Mouse (Mus musculus) gastrocnemius, adult 2 months (tissue): Measurements from ENCODE around the gene Cdc14b. TPM values are rescaled to one million over a fixed set of nuclear protein-coding genes. Genes with fewer than 3 reads are reported as not detected.
"Not testable (repeated sequence)": the region's sequence is repeated elsewhere in the genome, so short reads cannot be mapped to it uniquely, and the experiment has no call there.

ENCODE experiments used
- DNase-seq: peaks from one replicate; pipeline ENCODE4 v3.0.0; 2022
- H3K27ac ChIP-seq: fragments of 200-600 bp; 2 replicates; pipeline ENCODE4 v1.8.1; 2022; ENCODE audit warnings: mild to moderate bottlenecking
- H3K4me3 ChIP-seq: fragments of 200-600 bp; 2 replicates; pipeline ENCODE4 v1.8.1; 2022; ENCODE audit warnings: mild to moderate bottlenecking, moderate library complexity
- CTCF ChIP-seq: fragments of 200-600 bp; IDR thresholded peaks from 2 replicates; pipeline ENCODE4 v1.8.1; 2022; ENCODE audit warnings: antibody characterized with exemption, mild to moderate bottlenecking, moderate library complexity
- intact Hi-C: fragments of 180-260 bp; cut with DNase I; formaldehyde crosslinking; loops from one replicate; pipeline ENCODE4 v1.15.1; 2025
- total RNA-seq, 2 experiments: library from RNA; stranded (reverse); gene quantifications; 2 replicates each; pipeline ENCODE4 v1.2.3; 2021

The Cdc14b gene
- total RNA-seq, 2 experiments from 2014 or later, result 6.3 to 6.8 TPM

DNA sequence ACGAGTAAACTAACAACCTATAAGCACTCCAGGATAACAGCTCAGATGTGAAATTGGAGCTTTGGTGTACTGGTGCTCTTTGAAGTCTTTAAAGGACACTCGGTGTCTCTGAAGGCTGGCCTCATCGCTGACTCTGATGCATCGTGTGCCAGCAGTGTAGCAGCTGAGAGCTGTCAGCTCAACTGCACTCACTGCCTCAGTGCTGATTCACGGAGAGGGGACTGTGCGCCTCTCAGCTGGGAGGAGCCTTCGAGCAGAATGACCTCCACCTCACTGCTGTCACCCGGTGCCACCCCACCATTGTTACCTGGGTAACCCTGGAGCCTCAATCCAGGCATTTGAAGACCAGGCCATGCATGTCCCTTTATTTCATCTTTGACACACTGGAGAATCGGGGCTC, 7.9 kb downstream of the Cdc14b start:
- peak overlapping the region; percentile 90 for H3K27ac ChIP-seq
- peak; percentile 79 for DNase-seq
- intact Hi-C loops, result no loop called here
- peak overlapping the region; percentile 54 for H3K4me3 ChIP-seq
- no peak for TF ChIP-seq CTCF

DNA sequence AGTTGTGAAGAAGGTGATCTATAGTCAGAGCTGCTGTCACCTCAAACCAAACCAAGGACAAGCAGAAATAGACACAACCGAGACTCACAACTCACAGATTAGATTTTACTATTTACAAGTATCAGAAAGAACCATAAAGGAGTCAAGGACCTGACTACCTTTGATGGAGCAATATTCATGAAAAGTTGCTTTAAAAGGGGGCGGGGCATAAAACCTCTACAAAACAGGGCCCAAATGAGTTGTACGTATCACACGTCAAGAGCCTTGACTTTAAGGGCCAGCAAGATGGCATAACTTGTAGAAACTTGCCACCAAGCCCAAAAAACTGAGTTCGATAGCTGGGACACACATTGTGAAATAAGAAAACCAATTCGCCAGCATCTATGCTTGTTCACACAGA, 10.5 kb downstream of the Cdc14b start:
- DNase-seq, result no peak
- intact Hi-C loops, result no loop called here
- no peak overlapping the region for H3K27ac ChIP-seq
- H3K4me3 ChIP-seq, result no peak overlapping the region
- no peak for TF ChIP-seq CTCF

DNA sequence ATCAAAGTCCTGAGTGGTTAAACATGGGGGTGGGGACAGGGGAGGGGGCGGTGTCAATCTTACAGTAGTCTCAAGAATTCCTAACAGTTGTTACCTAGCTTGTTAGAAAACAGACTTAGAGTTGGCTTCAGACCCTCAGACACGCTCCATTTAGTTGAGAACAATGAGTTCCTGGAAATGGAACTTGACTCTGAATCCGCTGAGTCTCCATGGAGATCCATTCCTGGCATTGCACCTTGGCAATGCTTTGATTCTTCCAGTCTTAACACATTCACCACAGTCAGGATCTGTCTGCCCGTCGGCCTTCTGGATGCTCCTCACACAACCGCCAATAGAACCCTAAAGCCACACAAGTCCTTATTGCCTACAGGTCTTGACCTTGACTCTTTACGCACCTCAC, 15.2 kb downstream of the Cdc14b start:
- Histone ChIP-seq H3K27ac (no peak overlapping the region), H3K4me3 (no peak overlapping the region)
- DNase-seq, result no peak
- no peak for TF ChIP-seq CTCF
- intact Hi-C loops, result no loop called here

DNA sequence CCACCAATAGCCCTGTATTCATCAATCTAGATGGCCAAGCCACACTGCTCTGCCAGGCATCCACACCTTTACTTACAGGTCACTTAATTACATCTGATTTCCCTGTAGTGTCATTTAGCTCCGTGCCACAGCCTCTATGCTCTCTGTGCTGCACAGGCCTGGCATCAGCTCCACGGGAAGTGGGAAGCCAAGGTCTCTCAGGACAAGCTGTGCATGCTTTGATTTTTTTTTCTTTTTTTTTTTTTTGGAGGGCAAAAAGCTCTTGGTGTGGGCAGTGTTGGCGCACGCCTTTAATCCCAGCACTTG, 16.6 kb downstream of the Cdc14b start:
- Histone ChIP-seq H3K4me3 (no peak overlapping the region), H3K27ac (no peak overlapping the region)
- intact Hi-C loops, result no loop called here
- TF ChIP-seq CTCF, result no peak
- no peak for DNase-seq

DNA sequence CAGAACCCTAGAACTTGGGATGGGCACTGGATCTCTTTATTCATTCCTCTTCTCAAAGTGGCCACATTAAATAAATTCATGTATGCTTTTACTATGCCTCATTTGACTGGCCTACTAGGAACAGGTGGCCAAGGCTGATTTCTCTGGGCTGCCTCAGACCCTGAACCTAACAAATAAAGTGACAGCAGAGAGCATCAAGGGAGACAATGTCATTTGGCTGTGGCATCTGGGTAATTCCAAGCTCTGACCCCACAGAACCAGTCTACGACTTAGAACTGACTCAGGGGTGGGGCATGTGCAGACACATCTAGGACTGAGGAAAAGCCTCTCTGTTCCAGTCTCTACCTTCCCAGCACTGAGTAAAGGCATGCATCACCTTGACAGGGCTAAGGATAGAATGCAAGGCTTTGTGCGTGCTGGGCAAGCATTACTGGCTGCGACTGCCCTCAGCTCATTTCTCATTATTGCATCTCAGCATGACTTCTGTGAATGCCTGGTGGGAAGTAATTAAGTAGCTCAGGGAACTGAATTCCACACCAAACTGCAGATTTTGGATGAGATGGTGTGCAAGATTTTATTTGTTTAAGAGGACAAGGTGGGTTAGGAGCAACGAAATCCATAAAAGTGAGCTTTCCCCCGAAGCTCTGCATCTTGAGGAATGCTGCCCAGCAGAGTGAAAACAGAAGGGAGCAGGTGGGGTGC, 17.1 kb downstream of the Cdc14b start:
- no peak for TF ChIP-seq CTCF
- Histone ChIP-seq H3K4me3 (no peak overlapping the region), H3K27ac (no peak overlapping the region)
- DNase-seq, result no peak
- intact Hi-C loops, result no loop called here

DNA sequence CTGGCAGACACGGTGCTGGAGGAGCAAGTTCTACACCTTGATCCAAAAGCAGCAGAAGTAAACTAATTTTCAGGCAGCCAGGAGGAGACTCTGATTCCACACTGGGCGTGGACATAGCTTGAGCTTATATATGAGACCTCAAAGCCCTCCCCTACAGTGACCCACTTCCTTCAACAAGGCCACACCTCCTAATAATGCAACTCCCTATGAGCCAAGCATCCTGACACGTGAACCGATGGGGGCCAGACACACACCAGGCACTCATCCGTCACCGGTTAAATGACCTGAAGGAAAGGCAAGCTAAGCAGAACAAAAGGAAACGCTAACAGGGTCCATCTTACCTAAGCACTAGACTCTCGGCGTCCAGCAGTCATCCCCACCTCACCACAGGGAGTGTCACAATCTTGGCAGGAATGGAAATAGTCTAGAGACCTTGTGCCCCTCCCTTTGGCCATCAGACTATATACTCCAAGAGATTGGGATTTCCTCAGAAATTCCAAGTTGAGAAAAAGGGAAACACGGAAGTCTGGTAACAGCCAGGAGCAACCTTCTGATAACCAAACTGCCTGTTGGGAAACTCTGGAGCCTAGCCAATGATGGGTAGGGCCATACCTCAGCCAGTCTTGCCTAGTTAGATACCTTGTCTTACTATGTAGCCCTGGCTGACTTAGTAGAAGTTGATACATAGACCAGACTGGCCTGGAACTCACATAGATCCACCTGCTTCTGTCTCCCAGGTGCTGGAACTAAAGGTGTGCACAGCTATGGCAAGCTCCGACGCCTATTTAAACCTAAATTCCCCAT, 17.9 kb downstream of the Cdc14b start:
- Histone ChIP-seq H3K27ac (no peak overlapping the region), H3K4me3 (no peak overlapping the region)
- no peak for DNase-seq
- intact Hi-C loops, result no loop called here
- no peak for TF ChIP-seq CTCF

DNA sequence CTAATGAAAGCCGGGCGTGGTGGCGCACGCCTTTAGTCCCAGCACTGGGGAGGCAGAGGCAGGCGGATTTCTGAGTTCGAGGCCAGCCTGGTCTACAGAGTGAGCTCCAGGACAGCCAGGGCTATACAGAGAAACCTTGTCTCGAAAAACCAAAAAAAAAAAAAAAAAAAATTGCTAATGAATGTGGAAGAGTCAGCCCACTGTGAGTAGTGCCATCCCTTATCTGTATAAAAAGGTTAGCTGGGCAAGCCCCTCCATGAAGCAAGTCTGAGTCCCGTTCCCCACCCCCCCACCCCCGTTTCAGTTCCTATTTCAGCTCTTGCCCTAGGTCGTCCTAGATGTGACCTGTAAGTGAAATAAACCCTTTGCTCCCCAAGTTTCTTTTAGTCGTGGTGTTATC, 20.9 kb downstream of the Cdc14b start:
- DNase-seq, H3K27ac ChIP-seq, H3K4me3 ChIP-seq, intact Hi-C loops: not testable (repeated sequence)

- no peak for DNase-seq
- TF ChIP-seq CTCF, result no peak
- Histone ChIP-seq H3K4me3 (no peak overlapping the region), H3K27ac (no peak overlapping the region)
- intact Hi-C loops, result no loop called here
These were observed 21.4 kb downstream of the Cdc14b start for GRCm38 (mm10) chr13:64253697-64254096.

DNA sequence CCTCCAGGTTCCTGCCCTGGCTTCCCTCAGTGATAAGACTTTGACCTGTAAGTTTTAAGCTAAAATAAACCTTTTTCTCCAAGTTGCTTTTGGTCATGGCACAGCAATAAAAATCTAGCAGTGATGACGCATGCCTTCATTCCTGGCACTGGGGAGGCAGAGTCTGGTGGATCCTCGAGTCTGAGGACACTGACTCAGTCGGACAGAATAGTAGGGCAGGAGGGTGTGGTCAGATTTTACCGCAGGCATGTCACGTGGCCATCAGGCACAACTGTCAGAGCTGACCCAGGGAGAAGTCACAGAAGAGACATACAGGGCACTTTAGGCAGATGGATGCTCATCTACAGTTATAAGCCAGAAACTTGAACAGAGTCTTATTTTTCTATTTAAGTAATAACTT, 22.9 kb downstream of the Cdc14b start:
- peak; percentile 41 for DNase-seq
- no peak for TF ChIP-seq CTCF
- Histone ChIP-seq H3K27ac (peak overlapping the region; percentile 69), H3K4me3 (no peak overlapping the region)
- intact Hi-C loops, result no loop called here

- peak; percentile 31 for DNase-seq
- no peak overlapping the region for H3K27ac ChIP-seq
These were observed 24.7 kb downstream of the Cdc14b start for GRCm38 (mm10) chr13:64250363-64250762.

GRCm38 (mm10) chr13:64248775-64249524, 26.1 kb downstream of the Cdc14b start:
- intact Hi-C loops, result loop anchor here (1.0 to 5.0 kb wide), 2 partner anchors 57 to 188 kb away; no protein-coding TSS in a partner anchor
- Histone ChIP-seq H3K27ac (peak overlapping the region; percentile 83), H3K4me3 (peak overlapping the region; percentile 83)
- DNase-seq, result peak; percentile 93
- peak; percentile 98; the same call in 1 of the 2 replicates for TF ChIP-seq CTCF

More at GRCm38 (mm10) chr13:64250363-64250762, 24.7 kb downstream of the Cdc14b start:
- TF ChIP-seq CTCF, result peak; percentile 68
- intact Hi-C loops, result no loop called here
- no peak overlapping the region for H3K4me3 ChIP-seq

GRCm38 (mm10) chr13:64248161-64248774, 26.8 kb downstream of the Cdc14b start:
- TF ChIP-seq CTCF, result no peak
- intact Hi-C loops, result loop anchor here (5.0 kb wide), 1 partner anchor 189 kb away; no protein-coding TSS in a partner anchor

More at GRCm38 (mm10) chr13:64248161-64248774, 26.8 kb downstream of the Cdc14b start:
- peak overlapping the region; percentile 83 for H3K4me3 ChIP-seq
- peak overlapping the region; percentile 83 for H3K27ac ChIP-seq
- peak; percentile 80 for DNase-seq
